Mouse (Mus musculus): ENCODE results near the gene Igf1r. TPM values are rescaled to one million over a fixed set of nuclear protein-coding genes. Genes with fewer than 3 reads are reported as not detected.
A peak's percentile ranks its signal among the peaks of the same experiment; 100 is the strongest.

Igf1r gene
- polyA plus RNA-seq, 1 experiment from 2014 or later, result 15.9 TPM

DNA sequence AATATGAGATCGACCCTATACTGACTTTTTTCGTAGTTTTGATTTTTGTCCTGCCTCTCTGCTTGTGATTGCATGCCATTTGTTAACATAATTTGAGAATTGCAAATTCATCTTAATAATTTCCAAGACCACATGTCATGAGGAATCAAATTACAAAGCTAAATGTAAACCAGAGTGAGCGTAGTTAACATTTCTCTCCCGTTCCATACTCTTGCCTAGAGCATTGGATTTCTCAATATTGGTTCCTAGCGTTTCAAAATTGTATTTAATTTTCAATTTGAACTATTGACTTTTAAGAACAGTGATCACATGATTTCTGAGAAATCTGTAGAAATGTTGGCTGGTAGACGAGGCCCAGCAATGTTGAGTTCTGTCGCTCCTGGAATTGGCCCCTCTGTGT, 30.8 kb downstream of the Igf1r start:
- TF ChIP-seq CTCF (IDR thresholded peaks at IDR 0.05) (no peak), EP300 (IDR thresholded peaks at IDR 0.05) (0 out of 2 replicates have a peak, but pooled peaks have one; percentile 9)
- ATAC-seq (peak; percentile 13; the same call in 1 of the 2 replicates), DNase-seq (ENCODE audit: low spot score) (peak; percentile 70)
- no peak overlapping the region for H3K4me3 ChIP-seq (ENCODE audit: low read depth, low read length)
- no peaks in the 10 kb centered on the region for H3K36me3 ChIP-seq (ENCODE audit: insufficient read depth, low read length)
- WGBS, result 62% methylated on average over 7 of the region's 7 CpGs
- H3K27me3 ChIP-seq (replicated peaks; ENCODE audit: insufficient read depth, low read length), result no peaks in the 10 kb centered on the region
- H3K27ac ChIP-seq (ENCODE audit: low read length), result no peak overlapping the region
- H3K4me2 ChIP-seq (replicated peaks; ENCODE audit: low read depth, low read length), result no peak overlapping the region
- peaks cover 16% of the 10 kb centered on the region; the same call in 1 of the 2 replicates for H3K4me1 ChIP-seq (ENCODE audit: insufficient read depth, low read depth, low read length)
- no peak overlapping the region for H3K9ac ChIP-seq (replicated peaks; ENCODE audit: low read depth)
- H3K9me3 ChIP-seq (ENCODE audit: low read length), result no peaks in the 10 kb centered on the region

DNA sequence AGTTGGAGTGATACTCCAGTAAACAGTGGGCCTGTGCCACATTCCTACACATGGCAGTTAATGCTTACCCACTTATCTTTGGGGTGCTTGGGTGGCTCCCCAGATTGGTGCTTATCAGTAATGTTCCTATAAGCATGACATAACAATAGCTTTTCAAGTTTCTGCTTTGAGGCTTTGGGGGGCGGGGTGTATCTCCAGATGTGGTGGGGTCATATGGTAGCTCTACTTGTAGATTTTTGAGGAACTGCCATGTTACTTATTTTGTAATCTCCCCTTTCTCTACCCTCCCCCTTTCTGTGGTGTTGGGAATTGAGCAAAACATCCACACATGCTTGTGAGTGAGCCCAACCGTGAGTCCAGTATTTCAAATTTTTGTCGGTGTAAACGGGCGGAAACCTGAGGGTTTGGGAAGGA, 32.4 kb downstream of the Igf1r start:
- Histone ChIP-seq H3K4me1 (ENCODE audit: insufficient read depth, low read depth, low read length) (peaks cover 16% of the 10 kb centered on the region; the same call in 1 of the 2 replicates), H3K27me3 (replicated peaks; ENCODE audit: insufficient read depth, low read length) (no peaks in the 10 kb centered on the region), H3K9me3 (ENCODE audit: low read length) (no peaks in the 10 kb centered on the region), H3K27ac (ENCODE audit: low read length) (no peak overlapping the region), H3K9ac (replicated peaks; ENCODE audit: low read depth) (no peak overlapping the region), H3K4me3 (ENCODE audit: low read depth, low read length) (no peak overlapping the region), H3K36me3 (ENCODE audit: insufficient read depth, low read length) (no peaks in the 10 kb centered on the region), H3K4me2 (replicated peaks; ENCODE audit: low read depth, low read length) (0 out of 2 replicates have a peak overlapping the region, but pooled peaks have one; percentile 14)
- TF ChIP-seq EP300 (IDR thresholded peaks at IDR 0.05) (no peak), CTCF (IDR thresholded peaks at IDR 0.05) (0 out of 2 replicates have a peak, but pooled peaks have one; percentile 8)
- peak; percentile 76 for DNase-seq (ENCODE audit: low spot score)
- ATAC-seq, result 0 out of 2 replicates have a peak, but pooled peaks have one; percentile 41
- 55% methylated on average over 5 of the region's 5 CpGs for WGBS

DNA sequence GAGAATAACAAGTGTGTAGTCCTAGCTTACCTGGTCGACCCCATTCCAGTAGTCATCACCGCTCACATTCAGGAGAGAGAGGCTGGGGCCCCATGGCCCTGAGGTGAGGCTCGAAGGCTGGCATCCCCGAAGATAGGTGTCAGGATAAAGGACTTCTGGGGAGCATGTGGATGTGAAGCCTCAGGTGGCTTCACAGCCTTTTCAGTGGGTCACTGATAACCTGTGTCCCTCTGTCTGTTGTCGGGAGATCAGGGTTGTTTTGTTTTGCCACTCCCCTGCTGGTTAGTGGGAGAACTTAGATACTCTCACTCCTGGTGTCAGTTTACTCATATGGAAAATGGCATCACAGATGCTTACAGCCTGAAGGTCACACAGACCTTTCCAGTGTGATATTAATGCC, 32.9 kb downstream of the Igf1r start:
- Histone ChIP-seq H3K36me3 (ENCODE audit: insufficient read depth, low read length) (no peaks in the 10 kb centered on the region), H3K4me3 (ENCODE audit: low read depth, low read length) (no peak overlapping the region), H3K27ac (ENCODE audit: low read length) (no peak overlapping the region), H3K9me3 (ENCODE audit: low read length) (no peaks in the 10 kb centered on the region), H3K4me1 (ENCODE audit: insufficient read depth, low read depth, low read length) (peaks cover 16% of the 10 kb centered on the region; the same call in 1 of the 2 replicates), H3K4me2 (replicated peaks; ENCODE audit: low read depth, low read length) (0 out of 2 replicates have a peak overlapping the region, but pooled peaks have one; percentile 14), H3K27me3 (replicated peaks; ENCODE audit: insufficient read depth, low read length) (no peaks in the 10 kb centered on the region), H3K9ac (replicated peaks; ENCODE audit: low read depth) (no peak overlapping the region)
- 60% methylated on average over 5 of the region's 5 CpGs for WGBS
- DNase-seq (ENCODE audit: low spot score), result no peak
- TF ChIP-seq EP300 (IDR thresholded peaks at IDR 0.05) (no peak), CTCF (IDR thresholded peaks at IDR 0.05) (no peak)
- no peak for ATAC-seq

DNA sequence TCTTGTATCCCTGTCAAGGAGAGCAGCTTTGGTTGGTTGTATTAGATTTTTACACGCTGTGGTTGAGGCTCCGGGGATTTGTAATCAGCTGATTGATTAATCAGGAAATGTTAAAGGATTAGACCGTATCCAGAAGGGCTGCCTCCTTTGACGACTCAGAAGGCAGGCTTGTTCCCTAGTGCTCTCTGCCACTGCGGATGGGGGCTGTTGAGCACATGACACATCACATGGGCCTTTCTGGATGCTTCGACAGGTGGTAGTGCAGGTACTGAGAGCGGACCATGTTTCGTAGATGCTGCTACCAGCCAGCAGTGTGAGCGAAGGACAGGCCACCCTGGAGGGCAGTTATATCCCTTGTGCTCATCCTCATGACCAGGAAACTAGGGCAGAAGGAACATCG, 33.6 kb downstream of the Igf1r start:
- TF ChIP-seq EP300 (IDR thresholded peaks at IDR 0.05) (no peak), CTCF (IDR thresholded peaks at IDR 0.05) (no peak)
- H3K9me3 ChIP-seq (ENCODE audit: low read length), result no peaks in the 10 kb centered on the region
- H3K27ac ChIP-seq (ENCODE audit: low read length), result no peak overlapping the region
- no peaks in the 10 kb centered on the region for H3K27me3 ChIP-seq (replicated peaks; ENCODE audit: insufficient read depth, low read length)
- WGBS, result 77% methylated on average over 10 of the region's 10 CpGs
- no peaks in the 10 kb centered on the region for H3K36me3 ChIP-seq (ENCODE audit: insufficient read depth, low read length)
- H3K4me1 ChIP-seq (ENCODE audit: insufficient read depth, low read depth, low read length), result peaks cover 14% of the 10 kb centered on the region; the same call in 1 of the 2 replicates
- H3K4me2 ChIP-seq (replicated peaks; ENCODE audit: low read depth, low read length), result no peak overlapping the region
- DNase-seq (ENCODE audit: low spot score) (no peak), ATAC-seq (no peak)
- H3K4me3 ChIP-seq (ENCODE audit: low read depth, low read length), result no peak overlapping the region
- H3K9ac ChIP-seq (replicated peaks; ENCODE audit: low read depth), result no peak overlapping the region

DNA sequence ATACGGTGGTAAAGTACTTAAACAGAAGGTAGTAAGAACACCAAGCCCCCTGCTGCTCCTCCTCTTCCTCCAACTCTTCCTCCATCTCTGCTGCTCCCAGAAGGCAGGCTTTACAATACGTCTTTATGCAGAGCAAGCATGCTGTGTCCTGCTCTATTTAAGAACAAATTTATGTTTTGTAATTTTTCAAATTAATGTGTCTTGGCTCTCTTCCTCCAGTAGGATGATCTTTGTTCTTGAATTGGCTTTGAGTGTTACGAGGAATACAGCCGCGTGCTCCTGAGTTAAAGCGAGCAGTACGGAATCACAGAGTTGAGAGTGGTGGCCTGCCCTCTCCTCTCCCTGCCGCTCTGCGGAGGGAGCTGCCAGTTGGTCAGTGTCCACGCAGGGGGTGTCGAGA, 34.2 kb downstream of the Igf1r start:
- no peaks in the 10 kb centered on the region for H3K27me3 ChIP-seq (replicated peaks; ENCODE audit: insufficient read depth, low read length)
- H3K4me3 ChIP-seq (ENCODE audit: low read depth, low read length), result no peak overlapping the region
- no peak overlapping the region for H3K27ac ChIP-seq (ENCODE audit: low read length)
- WGBS, result 60% methylated on average over 11 of the region's 11 CpGs
- ATAC-seq (no peak), DNase-seq (ENCODE audit: low spot score) (no peak)
- H3K9me3 ChIP-seq (ENCODE audit: low read length), result no peaks in the 10 kb centered on the region
- H3K4me2 ChIP-seq (replicated peaks; ENCODE audit: low read depth, low read length), result no peak overlapping the region
- peaks cover 14% of the 10 kb centered on the region; the same call in 1 of the 2 replicates for H3K4me1 ChIP-seq (ENCODE audit: insufficient read depth, low read depth, low read length)
- H3K36me3 ChIP-seq (ENCODE audit: insufficient read depth, low read length), result no peaks in the 10 kb centered on the region
- no peak for TF ChIP-seq EP300 (IDR thresholded peaks at IDR 0.05)
- no peak for TF ChIP-seq CTCF (IDR thresholded peaks at IDR 0.05)
- H3K9ac ChIP-seq (replicated peaks; ENCODE audit: low read depth), result no peak overlapping the region

DNA sequence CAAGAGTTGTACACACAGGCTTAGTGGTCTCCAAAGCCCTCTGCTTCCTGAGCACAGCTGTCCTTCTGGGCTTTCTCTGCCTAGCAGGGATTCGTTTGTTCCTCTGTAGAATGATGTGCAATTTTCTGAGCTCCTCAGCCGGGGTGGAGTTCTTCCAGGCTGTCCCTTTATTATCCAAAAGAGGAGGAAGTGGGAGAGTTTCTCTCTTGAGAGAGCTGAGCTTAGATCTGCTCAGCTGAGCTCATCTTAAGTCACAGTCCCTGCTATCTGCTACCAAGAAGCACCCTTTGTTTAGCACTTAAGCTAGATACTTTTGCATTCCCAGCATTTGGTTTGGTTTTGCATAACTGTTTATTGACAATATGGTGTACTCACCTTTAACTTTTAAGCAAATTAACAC, 36.7 kb downstream of the Igf1r start:
- Histone ChIP-seq H3K27ac (ENCODE audit: low read length) (no peak overlapping the region), H3K4me1 (ENCODE audit: insufficient read depth, low read depth, low read length) (peaks cover 17% of the 10 kb centered on the region; the same call in 1 of the 2 replicates), H3K4me2 (replicated peaks; ENCODE audit: low read depth, low read length) (no peak overlapping the region), H3K36me3 (ENCODE audit: insufficient read depth, low read length) (no peaks in the 10 kb centered on the region), H3K27me3 (replicated peaks; ENCODE audit: insufficient read depth, low read length) (no peaks in the 10 kb centered on the region), H3K9me3 (ENCODE audit: low read length) (no peaks in the 10 kb centered on the region), H3K4me3 (ENCODE audit: low read depth, low read length) (no peak overlapping the region), H3K9ac (replicated peaks; ENCODE audit: low read depth) (no peak overlapping the region)
- TF ChIP-seq CTCF (IDR thresholded peaks at IDR 0.05), result no peak
- no peak for TF ChIP-seq EP300 (IDR thresholded peaks at IDR 0.05)
- 65% methylated on average over 2 of the region's 2 CpGs for WGBS
- DNase-seq (ENCODE audit: low spot score) (no peak), ATAC-seq (no peak)
